ENCODE assay signal across 8 mouse cellular contexts in genomic region chr1:133025051-133025795, GRCm38 (mm10). TPM values are rescaled to one million over a fixed set of nuclear protein-coding genes. Genes with fewer than 3 reads are reported as not detected.
DNase-seq lines count a peak whose midpoint lies in the region; ATAC-seq lines count a peak whose summit lies in the region.

No protein-coding gene starts in this region.

- peak overlapping the region; percentile 67 for H3K4me2 ChIP-seq in forebrain, embryonic 11.5 days (ENCODE audit: low read depth, low read length, severe bottlenecking)
- peak overlapping the region; percentile 85 for H3K4me2 ChIP-seq in heart, embryonic 16.5 days (ENCODE audit: low read depth, low read length)
- H3K4me2 ChIP-seq in liver, embryonic 15.5 days: peak overlapping the region; percentile 73
- peak overlapping the region; percentile 63 for H3K4me2 ChIP-seq in neural tube, embryonic 12.5 days (replicated peaks)

- peak overlapping the region; percentile 96 for H3K9ac ChIP-seq in forebrain, embryonic 11.5 days (ENCODE audit: low read length)
- H3K9ac ChIP-seq in heart, embryonic 16.5 days (ENCODE audit: low read length): peak overlapping the region; percentile 93
- H3K9ac ChIP-seq in liver, embryonic 15.5 days: peak overlapping the region; percentile 82
- peak overlapping the region; percentile 84 for H3K9ac ChIP-seq in neural tube, embryonic 12.5 days

- H3K36me3 ChIP-seq in forebrain, embryonic 11.5 days (ENCODE audit: control insufficient read depth, insufficient read depth, low read length): no peaks in the 10 kb centered on the region
- H3K36me3 ChIP-seq in heart, embryonic 16.5 days (ENCODE audit: control insufficient read depth, insufficient read depth): no peaks in the 10 kb centered on the region
- H3K36me3 ChIP-seq in liver, embryonic 15.5 days (replicated peaks): peaks cover 4% of the 10 kb centered on the region
- no peaks in the 10 kb centered on the region; the same call in 1 of the 2 replicates for H3K36me3 ChIP-seq in neural tube, embryonic 12.5 days

- peaks cover 3% of the 10 kb centered on the region; the same call in 1 of the 2 replicates for H3K4me1 ChIP-seq in forebrain, embryonic 11.5 days (replicated peaks; ENCODE audit: control insufficient read depth, insufficient read depth, low read length)
- H3K4me1 ChIP-seq in heart, embryonic 16.5 days (ENCODE audit: control insufficient read depth, insufficient read depth, low read length): peaks cover 10% of the 10 kb centered on the region
- peaks cover 42% of the 10 kb centered on the region for H3K4me1 ChIP-seq in liver, embryonic 15.5 days (replicated peaks)
- 0 out of 2 replicates have a peak, but pooled peaks cover 4% of the 10 kb centered on the region for H3K4me1 ChIP-seq in neural tube, embryonic 12.5 days

- ATAC-seq in forebrain, embryonic 11.5 days (replicated peaks; ENCODE audit: low FRiP score): peak; percentile 95
- peak; percentile 96 for ATAC-seq in heart, embryonic 16.5 days (replicated peaks; ENCODE audit: extremely low read depth, insufficient read depth, low FRiP score)
- ATAC-seq in liver, embryonic 15.5 days (ENCODE audit: insufficient read depth): peak; percentile 95
- ATAC-seq in neural tube, embryonic 12.5 days (ENCODE audit: low FRiP score, low read depth): peak; percentile 94

- peak overlapping the region; percentile 90 for H3K4me3 ChIP-seq in forebrain, embryonic 11.5 days (ENCODE audit: low read depth, low read length)
- H3K4me3 ChIP-seq in heart, embryonic 16.5 days (ENCODE audit: low read length): peak overlapping the region; percentile 81
- peak overlapping the region; percentile 74 for H3K4me3 ChIP-seq in liver, embryonic 15.5 days (replicated peaks)
- peak overlapping the region; percentile 88 for H3K4me3 ChIP-seq in neural tube, embryonic 12.5 days

- no peaks in the 10 kb centered on the region for H3K27me3 ChIP-seq in forebrain, embryonic 11.5 days (ENCODE audit: control insufficient read depth, insufficient read depth, low read length)
- H3K27me3 ChIP-seq in heart, embryonic 16.5 days (ENCODE audit: control insufficient read depth, insufficient read depth, low read length): no peaks in the 10 kb centered on the region
- H3K27me3 ChIP-seq in liver, embryonic 15.5 days: no peaks in the 10 kb centered on the region
- no peaks in the 10 kb centered on the region for H3K27me3 ChIP-seq in neural tube, embryonic 12.5 days (replicated peaks)

- WGBS in forebrain, embryonic 11.5 days: under 1% methylated on average over 40 of the region's 40 CpGs
- WGBS in heart, embryonic 16.5 days: under 1% methylated on average over 40 of the region's 40 CpGs
- WGBS in liver, embryonic 15.5 days (ENCODE audit: insufficient replicate concordance): under 1% methylated on average over 40 of the region's 40 CpGs
- under 1% methylated on average over 40 of the region's 40 CpGs for WGBS in neural tube, embryonic 12.5 days

- H3K27ac ChIP-seq in forebrain, embryonic 11.5 days (ENCODE audit: low read depth, low read length): peak overlapping the region; percentile 84
- peak overlapping the region; percentile 89 for H3K27ac ChIP-seq in heart, embryonic 16.5 days (ENCODE audit: low read length)
- H3K27ac ChIP-seq in liver, embryonic 15.5 days (replicated peaks): peak overlapping the region; percentile 85
- H3K27ac ChIP-seq in neural tube, embryonic 12.5 days: peak overlapping the region; percentile 81

- peak; percentile 81 to 86 for DNase-seq in CD8-positive naive resting alpha-beta T cell, adult 2 months (ENCODE audit: low read depth in 2 of 2, low spot score in 2 of 2)
- peak; percentile 93 for DNase-seq in c-Kit-positive CD71-negative TER-119-negative erythroid progenitor cells, embryonic 14.5 days (ENCODE audit: low read depth)
- peak; percentile 95 for DNase-seq in forebrain, embryonic 11.5 days (ENCODE audit: low spot score)
- peak; percentile 87 to 91 for DNase-seq in kidney, postnatal 36 days
- DNase-seq in telencephalon, adult 2 months (ENCODE audit: low read depth, low spot score): peak; percentile 97

- H3K9me3 ChIP-seq in forebrain, embryonic 11.5 days (ENCODE audit: control insufficient read depth, low read length): no peaks in the 10 kb centered on the region
- H3K9me3 ChIP-seq in heart, embryonic 16.5 days (replicated peaks; ENCODE audit: control insufficient read depth, low read length): no peaks in the 10 kb centered on the region
- H3K9me3 ChIP-seq in liver, embryonic 15.5 days (replicated peaks): no peaks in the 10 kb centered on the region
- no peaks in the 10 kb centered on the region for H3K9me3 ChIP-seq in neural tube, embryonic 12.5 days

RNA-seq across cellular contexts. Expression of gene Mdm4, which starts 5.1 kb away (rescaled TPM):
- 44.7 and 51.0 TPM in 2 replicates for polyA plus RNA-seq in forebrain, embryonic 11.5 days (2014; fragmentation: Nextera tagmentation; extraction: Ambion mirVana)
- polyA plus RNA-seq in heart, embryonic 16.5 days (2015; fragmentation: Nextera tagmentation; extraction: Ambion mirVana): 20.7 and 25.6 TPM in 2 replicates
- polyA plus RNA-seq in liver, embryonic 15.5 days (2015; fragmentation: Nextera tagmentation; extraction: Ambion mirVana): 14.1 and 15.7 TPM in 2 replicates
- 39.2 and 39.5 TPM in 2 replicates for polyA plus RNA-seq in neural tube, embryonic 12.5 days (2016; fragmentation: Nextera tagmentation; extraction: Ambion mirVana)

RNA-seq across cellular contexts. Expression of gene Pik3c2b, which starts 20.2 kb away (rescaled TPM):
- polyA plus RNA-seq in forebrain, embryonic 11.5 days (2014; fragmentation: Nextera tagmentation; extraction: Ambion mirVana): 25.3 and 25.7 TPM in 2 replicates
- polyA plus RNA-seq in heart, embryonic 16.5 days (2015; fragmentation: Nextera tagmentation; extraction: Ambion mirVana): 9.5 and 10.1 TPM in 2 replicates
- polyA plus RNA-seq in liver, embryonic 15.5 days (2015; fragmentation: Nextera tagmentation; extraction: Ambion mirVana): 0.77 TPM in 2 replicates
- polyA plus RNA-seq in neural tube, embryonic 12.5 days (2016; fragmentation: Nextera tagmentation; extraction: Ambion mirVana): 18.0 and 18.1 TPM in 2 replicates

Comparison
In these comparisons a context has a peak if more than half of its experiments do, and no peak if none do; other contexts are left out.
1. Peak in every context shown above with its lines: DNase-seq, ATAC-seq, H3K4me3 ChIP-seq and H3K27ac ChIP-seq.